In the genomic region with DNA sequence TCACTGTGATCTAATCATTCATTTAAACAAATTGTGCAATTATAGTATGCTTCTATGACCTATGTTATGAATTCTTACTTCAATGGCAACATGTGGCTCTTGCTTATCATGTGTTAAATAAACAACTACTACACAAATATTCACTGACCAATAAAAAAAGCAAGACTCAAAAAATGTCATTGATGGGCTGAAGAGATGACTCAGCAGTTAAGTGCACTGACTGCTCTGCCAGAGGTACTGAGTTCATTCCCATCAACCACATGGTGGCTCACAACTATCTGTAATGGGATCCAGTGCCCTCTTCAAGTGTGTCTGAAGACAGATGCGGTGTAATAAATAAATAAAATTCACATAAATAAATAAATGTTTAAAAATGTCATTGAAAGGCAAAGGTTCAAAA, we compare ENCODE assay signal across 25 mouse cellular contexts. TPM values are rescaled to one million over a fixed set of nuclear protein-coding genes. Genes with fewer than 3 reads are reported as not detected.
"Had no signal": no experiment of that assay in that cellular context is flagged by ENCODE, and none has a peak within 500 bp of the region (broad histone marks: within the 10 kb centered on the region; RNA-seq: fewer than 3 reads in every experiment).

No protein-coding gene starts in this region.

- H3K4me2 ChIP-seq: neural tube, embryonic 13.5 days; neural tube, embryonic 15.5 days; stomach, embryonic 15.5 days had no signal

- H3K4me3 ChIP-seq: neural tube, embryonic 13.5 days; neural tube, embryonic 15.5 days; stomach, embryonic 15.5 days had no signal

- H3K9ac ChIP-seq: neural tube, embryonic 13.5 days; neural tube, embryonic 15.5 days; stomach, embryonic 15.5 days had no signal

- DNase-seq: retina, postnatal 1 day; right cerebral cortex, adult 18-20 months; right cerebral cortex, postnatal 14 days; right cerebral cortex, postnatal 25 days; right cerebral cortex, postnatal 4 days; spleen, adult 18-20 months; thymus, adult 18-20 months; thymus, adult 2 months; thymus, postnatal 14 days; thymus, postnatal 25 days; thymus, postnatal 36 days; thymus, postnatal 4 days had no signal

- H3K9me3 ChIP-seq: stomach, embryonic 15.5 days had no signal

- H3K27ac ChIP-seq: neural tube, embryonic 13.5 days; neural tube, embryonic 15.5 days; stomach, embryonic 15.5 days; stomach, postnatal 0 days had no signal

- H3K27me3 ChIP-seq: neural tube, embryonic 13.5 days; neural tube, embryonic 15.5 days; stomach, embryonic 15.5 days had no signal

- H3K4me1 ChIP-seq: neural tube, embryonic 13.5 days; neural tube, embryonic 15.5 days; stomach, embryonic 15.5 days had no signal

- H3K36me3 ChIP-seq: neural tube, embryonic 13.5 days; neural tube, embryonic 15.5 days; stomach, embryonic 15.5 days had no signal

RNA-seq across cellular contexts. Expression of a gene that starts 3.8 kb away (rescaled TPM):
- total RNA-seq: neutrophil, adult 5-6 weeks had no signal
- polyA plus RNA-seq: neural tube, embryonic 13.5 days; neural tube, embryonic 14.5 days; neural tube, embryonic 15.5 days; small intestine, adult 2 months; spleen, adult 2 months; stomach, embryonic 14.5 days; stomach, embryonic 15.5 days; stomach, embryonic 16.5 days; stomach, postnatal 0 days; testis, adult 2 months; thymus, adult 2 months; thymus, postnatal 0 days; urinary bladder, adult 2 months had no signal

RNA-seq across cellular contexts. Expression of a gene that starts 12.7 kb away (rescaled TPM):
- total RNA-seq: neutrophil, adult 5-6 weeks had no signal
- polyA plus RNA-seq: neural tube, embryonic 13.5 days; neural tube, embryonic 14.5 days; neural tube, embryonic 15.5 days; small intestine, adult 2 months; spleen, adult 2 months; stomach, embryonic 14.5 days; stomach, embryonic 15.5 days; stomach, embryonic 16.5 days; stomach, postnatal 0 days; testis, adult 2 months; thymus, adult 2 months; thymus, postnatal 0 days; urinary bladder, adult 2 months had no signal

RNA-seq across cellular contexts. Expression of a gene that starts 33.5 kb away (rescaled TPM):
- total RNA-seq: neutrophil, adult 5-6 weeks had no signal
- polyA plus RNA-seq: neural tube, embryonic 13.5 days; neural tube, embryonic 14.5 days; neural tube, embryonic 15.5 days; small intestine, adult 2 months; spleen, adult 2 months; stomach, embryonic 14.5 days; stomach, embryonic 15.5 days; stomach, embryonic 16.5 days; stomach, postnatal 0 days; testis, adult 2 months; thymus, adult 2 months; thymus, postnatal 0 days; urinary bladder, adult 2 months had no signal

RNA-seq across cellular contexts. Expression of a gene that starts 55.4 kb away (rescaled TPM):
- total RNA-seq: neutrophil, adult 5-6 weeks had no signal
- polyA plus RNA-seq: neural tube, embryonic 13.5 days; neural tube, embryonic 14.5 days; small intestine, adult 2 months; spleen, adult 2 months; stomach, embryonic 14.5 days; stomach, embryonic 15.5 days; stomach, embryonic 16.5 days; stomach, postnatal 0 days; thymus, postnatal 0 days; urinary bladder, adult 2 months had no signal
